Mouse (Mus musculus): ENCODE results near the gene Papss2.

GRCm38 (mm10) chr19:32551442-32551841 lies 44.1 kb upstream of the Papss2 start:
- TF ChIP-seq CTCF (IDR thresholded peaks at IDR 0.05) (no peak), EP300 (IDR thresholded peaks at IDR 0.05) (no peak)
